Mouse (Mus musculus): Measurements from ENCODE around the gene Sntn.

- no peak for TF ChIP-seq MAX (IDR thresholded peaks at IDR 0.05; ENCODE audit: low read depth)
- no peak for TF ChIP-seq POLR2A (IDR thresholded peaks at IDR 0.05; ENCODE audit: insufficient read length, low read depth)
Observed at GRCm38 (mm10) chr14:13651541-13652298, 19.0 kb upstream of the Sntn start.
